Mouse (Mus musculus): ENCODE measurements around the gene Tesk2. TPM values are rescaled to one million over a fixed set of nuclear protein-coding genes. Genes with fewer than 3 reads are reported as not detected.

Gene Tesk2
- polyA plus RNA-seq, 1 experiment from 2014 or later = 2.8 TPM

- H3K4me2 ChIP-seq (ENCODE audit: low read depth, low read length) = peak within 1 kb of the TSS; percentile 73
- 1% methylated on average over 29 of the region's 29 CpGs for WGBS
- no peaks in the 10 kb centered on the region for H3K36me3 ChIP-seq (ENCODE audit: control insufficient read depth, insufficient read depth, low read length)
- H3K9ac ChIP-seq (replicated peaks; ENCODE audit: low read depth, low read length) = peak within 1 kb of the TSS; percentile 48
- peaks cover 7% of the 10 kb centered on the region; the same call in 1 of the 2 replicates for H3K4me1 ChIP-seq (ENCODE audit: control insufficient read depth, insufficient read depth, low read length)
- no peaks in the 10 kb centered on the region for H3K9me3 ChIP-seq (ENCODE audit: control insufficient read depth, low read length)
- H3K4me3 ChIP-seq (ENCODE audit: low read depth, low read length) = peak within 1 kb of the TSS; percentile 47
- peak; percentile 99 for ATAC-seq (ENCODE audit: low read depth)
- no peaks in the 10 kb centered on the region for H3K27me3 ChIP-seq (ENCODE audit: control insufficient read depth, insufficient read depth, low read length)
- 0 out of 2 replicates have a peak within 1 kb of the TSS, but pooled peaks have one; percentile 45 for H3K27ac ChIP-seq (ENCODE audit: low read depth, low read length)
Observed at GRCm38 (mm10) chr4:116708201-116708764, 12.5 kb upstream of the Tesk2 start, which contains the start of the genes Mmachc and Ccdc163. TSS of gene Mmachc (minus strand) at chr4:116708406. TSS of gene Ccdc163 (plus strand) at chr4:116708509.

- H3K4me2 ChIP-seq (ENCODE audit: low read depth, low read length) = peak overlapping the region; percentile 73
- no peaks in the 10 kb centered on the region for H3K9me3 ChIP-seq (ENCODE audit: control insufficient read depth, low read length)
- WGBS = 6% methylated on average over 9 of the region's 9 CpGs
- peak overlapping the region; percentile 34; the same call in 1 of the 2 replicates for H3K9ac ChIP-seq (replicated peaks; ENCODE audit: low read depth, low read length)
- H3K36me3 ChIP-seq (ENCODE audit: control insufficient read depth, insufficient read depth, low read length) = no peaks in the 10 kb centered on the region
- H3K27ac ChIP-seq (ENCODE audit: low read depth, low read length) = no peak overlapping the region
- ATAC-seq (ENCODE audit: low read depth) = peak; percentile 16; the same call in 1 of the 2 replicates
- H3K4me3 ChIP-seq (ENCODE audit: low read depth, low read length) = peak overlapping the region; percentile 47
- H3K4me1 ChIP-seq (ENCODE audit: control insufficient read depth, insufficient read depth, low read length) = peaks cover 7% of the 10 kb centered on the region; the same call in 1 of the 2 replicates
- H3K27me3 ChIP-seq (ENCODE audit: control insufficient read depth, insufficient read depth, low read length) = no peaks in the 10 kb centered on the region
Observed at GRCm38 (mm10) chr4:116708791-116709390, 11.9 kb upstream of the Tesk2 start.

- Histone ChIP-seq H3K36me3 (ENCODE audit: control insufficient read depth, insufficient read depth, low read length) (no peaks in the 10 kb centered on the region), H3K27me3 (ENCODE audit: control insufficient read depth, insufficient read depth, low read length) (no peaks in the 10 kb centered on the region), H3K4me1 (ENCODE audit: control insufficient read depth, insufficient read depth, low read length) (peaks cover 7% of the 10 kb centered on the region; the same call in 1 of the 2 replicates), H3K9ac (replicated peaks; ENCODE audit: low read depth, low read length) (no peak overlapping the region), H3K4me2 (ENCODE audit: low read depth, low read length) (no peak overlapping the region), H3K4me3 (ENCODE audit: low read depth, low read length) (no peak overlapping the region), H3K9me3 (ENCODE audit: control insufficient read depth, low read length) (no peaks in the 10 kb centered on the region), H3K27ac (ENCODE audit: low read depth, low read length) (no peak overlapping the region)
- WGBS = 92% methylated on average over 2 of the region's 2 CpGs
- no peak for ATAC-seq (ENCODE audit: low read depth)
Observed at GRCm38 (mm10) chr4:116710154-116710553, 10.6 kb upstream of the Tesk2 start.

GRCm38 (mm10) chr4:116712536-116712935 lies 8.2 kb upstream of the Tesk2 start:
- no peaks in the 10 kb centered on the region for H3K9me3 ChIP-seq (ENCODE audit: control insufficient read depth, low read length)
- H3K27ac ChIP-seq (ENCODE audit: low read depth, low read length) = no peak overlapping the region
- H3K4me1 ChIP-seq (ENCODE audit: control insufficient read depth, insufficient read depth, low read length) = peaks cover 7% of the 10 kb centered on the region; the same call in 1 of the 2 replicates
- no peaks in the 10 kb centered on the region for H3K36me3 ChIP-seq (ENCODE audit: control insufficient read depth, insufficient read depth, low read length)
- whole genome bisulfite sequencing = 96% methylated on average over 1 of the region's 1 CpGs
- H3K9ac ChIP-seq (replicated peaks; ENCODE audit: low read depth, low read length) = no peak overlapping the region
- no peak overlapping the region for H3K4me2 ChIP-seq (ENCODE audit: low read depth, low read length)
- no peak overlapping the region for H3K4me3 ChIP-seq (ENCODE audit: low read depth, low read length)
- no peaks in the 10 kb centered on the region for H3K27me3 ChIP-seq (ENCODE audit: control insufficient read depth, insufficient read depth, low read length)
- no peak for ATAC-seq (ENCODE audit: low read depth)

- Histone ChIP-seq H3K9me3 (ENCODE audit: control insufficient read depth, low read length) (no peaks in the 10 kb centered on the region), H3K36me3 (ENCODE audit: control insufficient read depth, insufficient read depth, low read length) (no peaks in the 10 kb centered on the region), H3K9ac (replicated peaks; ENCODE audit: low read depth, low read length) (no peak overlapping the region), H3K27me3 (ENCODE audit: control insufficient read depth, insufficient read depth, low read length) (no peaks in the 10 kb centered on the region), H3K4me2 (ENCODE audit: low read depth, low read length) (no peak overlapping the region), H3K4me1 (ENCODE audit: control insufficient read depth, insufficient read depth, low read length) (peaks cover 10% of the 10 kb centered on the region), H3K27ac (ENCODE audit: low read depth, low read length) (no peak overlapping the region), H3K4me3 (ENCODE audit: low read depth, low read length) (no peak overlapping the region)
- no peak for ATAC-seq (ENCODE audit: low read depth)
- 13% methylated on average over 3 of the region's 3 CpGs for WGBS
Observed at GRCm38 (mm10) chr4:116719396-116719795, 1.4 kb upstream of the Tesk2 start.

GRCm38 (mm10) chr4:116721098-116721628 lies 415 bp downstream of the Tesk2 start:
- Histone ChIP-seq H3K4me1 (ENCODE audit: control insufficient read depth, insufficient read depth, low read length) (peaks cover 10% of the 10 kb centered on the region), H3K4me2 (ENCODE audit: low read depth, low read length) (peak overlapping the region; percentile 95), H3K27ac (ENCODE audit: low read depth, low read length) (peak overlapping the region; percentile 58; the same call in 1 of the 2 replicates), H3K4me3 (ENCODE audit: low read depth, low read length) (peak overlapping the region; percentile 67), H3K9me3 (ENCODE audit: control insufficient read depth, low read length) (no peaks in the 10 kb centered on the region), H3K27me3 (ENCODE audit: control insufficient read depth, insufficient read depth, low read length) (no peaks in the 10 kb centered on the region), H3K9ac (replicated peaks; ENCODE audit: low read depth, low read length) (peak overlapping the region; percentile 54), H3K36me3 (ENCODE audit: control insufficient read depth, insufficient read depth, low read length) (no peaks in the 10 kb centered on the region)
- WGBS = 1% methylated on average over 24 of the region's 29 CpGs
- ATAC-seq (ENCODE audit: low read depth) = no peak

- H3K4me2 ChIP-seq (ENCODE audit: low read depth, low read length) = no peak overlapping the region
- peaks cover 10% of the 10 kb centered on the region for H3K4me1 ChIP-seq (ENCODE audit: control insufficient read depth, insufficient read depth, low read length)
- 30% methylated on average over 7 of the region's 7 CpGs for WGBS
- no peaks in the 10 kb centered on the region for H3K27me3 ChIP-seq (ENCODE audit: control insufficient read depth, insufficient read depth, low read length)
- H3K36me3 ChIP-seq (ENCODE audit: control insufficient read depth, insufficient read depth, low read length) = no peaks in the 10 kb centered on the region
- H3K4me3 ChIP-seq (ENCODE audit: low read depth, low read length) = no peak overlapping the region
- no peaks in the 10 kb centered on the region for H3K9me3 ChIP-seq (ENCODE audit: control insufficient read depth, low read length)
- no peak for ATAC-seq (ENCODE audit: low read depth)
- no peak overlapping the region for H3K9ac ChIP-seq (replicated peaks; ENCODE audit: low read depth, low read length)
- H3K27ac ChIP-seq (ENCODE audit: low read depth, low read length) = no peak overlapping the region
Observed at GRCm38 (mm10) chr4:116722230-116722629, 1.5 kb downstream of the Tesk2 start.

GRCm38 (mm10) chr4:116725444-116725843 lies 4.7 kb downstream of the Tesk2 start:
- Histone ChIP-seq H3K4me1 (ENCODE audit: control insufficient read depth, insufficient read depth, low read length) (peaks cover 10% of the 10 kb centered on the region), H3K4me3 (ENCODE audit: low read depth, low read length) (no peak overlapping the region), H3K9me3 (ENCODE audit: control insufficient read depth, low read length) (no peaks in the 10 kb centered on the region), H3K9ac (replicated peaks; ENCODE audit: low read depth, low read length) (no peak overlapping the region), H3K27me3 (ENCODE audit: control insufficient read depth, insufficient read depth, low read length) (no peaks in the 10 kb centered on the region), H3K27ac (ENCODE audit: low read depth, low read length) (no peak overlapping the region), H3K36me3 (ENCODE audit: control insufficient read depth, insufficient read depth, low read length) (no peaks in the 10 kb centered on the region), H3K4me2 (ENCODE audit: low read depth, low read length) (no peak overlapping the region)
- no peak for ATAC-seq (ENCODE audit: low read depth)
- WGBS = 88% methylated on average over 5 of the region's 5 CpGs

GRCm38 (mm10) chr4:116727401-116727800 lies 6.7 kb downstream of the Tesk2 start:
- Histone ChIP-seq H3K36me3 (ENCODE audit: control insufficient read depth, insufficient read depth, low read length) (no peaks in the 10 kb centered on the region), H3K4me2 (ENCODE audit: low read depth, low read length) (no peak overlapping the region), H3K27ac (ENCODE audit: low read depth, low read length) (no peak overlapping the region), H3K9ac (replicated peaks; ENCODE audit: low read depth, low read length) (no peak overlapping the region), H3K27me3 (ENCODE audit: control insufficient read depth, insufficient read depth, low read length) (no peaks in the 10 kb centered on the region), H3K4me1 (ENCODE audit: control insufficient read depth, insufficient read depth, low read length) (peaks cover under 1% of the 10 kb centered on the region; the same call in 1 of the 2 replicates), H3K9me3 (ENCODE audit: control insufficient read depth, low read length) (no peaks in the 10 kb centered on the region), H3K4me3 (ENCODE audit: low read depth, low read length) (no peak overlapping the region)
- ATAC-seq (ENCODE audit: low read depth) = no peak
- WGBS = 84% methylated on average over 3 of the region's 3 CpGs

Data from neural tube, embryonic 14.5 days (tissue).